Mouse (Mus musculus) monocyte, adult 5-6 weeks (primary cell): ENCODE measurements around the gene Far1. TPM values are rescaled to one million over a fixed set of nuclear protein-coding genes. Genes with fewer than 3 reads are reported as not detected.

Source experiments
- ATAC-seq: fragments of 153-309, 156-312 bp; replicated peaks from 2 replicates; pipeline ENCODE4 v1.8.0; 2017; ENCODE audit warnings: mild to moderate bottlenecking; ENCODE audit not compliant: low TSS enrichment, insufficient number of reproducible peaks, severe bottlenecking, poor library complexity, low FRiP score
- total RNA-seq: library from RNA; stranded (forward); fragments of 200-1000, 200-491, 200-594 nt; gene quantifications from 3 replicates; pipeline ENCODE4 v1.2.3, GENCODE M21; 2017

Gene Far1
- total RNA-seq, 1 experiment from 2014 or later = 182 TPM

DNA sequence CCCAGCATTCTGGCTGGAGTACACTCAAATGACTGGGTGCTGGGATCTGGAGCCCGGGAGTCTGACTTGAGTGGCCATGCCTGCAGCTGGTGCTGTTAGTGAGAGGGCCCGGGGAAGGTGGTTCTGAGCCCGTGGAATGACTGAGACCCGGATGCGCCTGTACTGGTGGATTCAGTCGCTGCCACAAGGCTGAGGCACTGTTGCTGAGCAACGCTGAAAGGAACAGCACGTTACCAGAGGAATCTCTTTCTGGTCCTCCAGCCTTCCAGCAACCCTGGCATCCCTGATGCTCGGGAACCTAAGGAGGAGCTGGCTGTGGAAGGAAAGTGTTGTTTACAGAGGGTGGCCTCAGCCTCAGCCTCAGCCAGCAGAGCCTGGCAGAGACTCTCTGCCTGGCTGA is 106.1 kb downstream of the Far1 start:
- ATAC-seq = no peak

Other genes with a start within 250 kb of the Far1 start
- gene Btbd10, start 144.4 kb upstream of the Far1 start, total RNA-seq = 35.7 to 44.4 TPM (median 35.9 TPM) in 3 replicates
- gene Pth, start 125.3 kb upstream of the Far1 start, total RNA-seq = not detected in 3 replicates